Mouse (Mus musculus) thymus, postnatal 25 days (tissue): Measurements from ENCODE around the gene Ss18l2.

Experiments used
- DNase-seq: peaks from one replicate; pipeline ENCODE4 v3.0.0; 2022

Gene Ss18l2

GRCm38 (mm10) chr9:121709898-121710583 is at the start of gene Ss18l2:
Ss18l2 (plus strand) TSS chr9:121710329.
- peak; percentile 96 for DNase-seq

- no peak for DNase-seq
Observed at GRCm38 (mm10) chr9:121663467-121663866, 46.7 kb upstream of the Ss18l2 start.

GRCm38 (mm10) chr9:121664104-121664503 is 46.0 kb upstream of the Ss18l2 start:
- DNase-seq: no peak

- no peak for DNase-seq
Observed at GRCm38 (mm10) chr9:121666957-121667630, 43.0 kb upstream of the Ss18l2 start.

- DNase-seq: no peak
Observed at GRCm38 (mm10) chr9:121667822-121668221, 42.3 kb upstream of the Ss18l2 start.

GRCm38 (mm10) chr9:121669348-121669791 is 40.8 kb upstream of the Ss18l2 start:
- DNase-seq: peak; percentile 80

GRCm38 (mm10) chr9:121671300-121671699 is 38.8 kb upstream of the Ss18l2 start:
- DNase-seq: peak; percentile 54

- no peak for DNase-seq
Observed at GRCm38 (mm10) chr9:121672311-121672710, 37.8 kb upstream of the Ss18l2 start.

- DNase-seq: no peak
Observed at GRCm38 (mm10) chr9:121673716-121674115, 36.4 kb upstream of the Ss18l2 start.

GRCm38 (mm10) chr9:121675011-121675410 is 35.1 kb upstream of the Ss18l2 start:
- DNase-seq: peak; percentile 79

GRCm38 (mm10) chr9:121675556-121675955 is 34.6 kb upstream of the Ss18l2 start:
- DNase-seq: peak; percentile 26

GRCm38 (mm10) chr9:121677069-121677468 is 33.1 kb upstream of the Ss18l2 start:
- peak; percentile 23 for DNase-seq

- DNase-seq: no peak
Observed at GRCm38 (mm10) chr9:121677476-121677875, 32.7 kb upstream of the Ss18l2 start.

GRCm38 (mm10) chr9:121679549-121679948 is 30.6 kb upstream of the Ss18l2 start:
- peak; percentile 62 for DNase-seq

GRCm38 (mm10) chr9:121681191-121681590 is 28.9 kb upstream of the Ss18l2 start:
- no peak for DNase-seq

- DNase-seq: peak; percentile 71
Observed at GRCm38 (mm10) chr9:121682037-121682680, 28.0 kb upstream of the Ss18l2 start.

GRCm38 (mm10) chr9:121684702-121685101 is 25.4 kb upstream of the Ss18l2 start:
- DNase-seq: no peak

GRCm38 (mm10) chr9:121690200-121690651 is 19.9 kb upstream of the Ss18l2 start:
- DNase-seq: no peak

- DNase-seq: no peak
Observed at GRCm38 (mm10) chr9:121690734-121691133, 19.4 kb upstream of the Ss18l2 start.

- no peak for DNase-seq
Observed at GRCm38 (mm10) chr9:121694736-121695135, 15.4 kb upstream of the Ss18l2 start.

GRCm38 (mm10) chr9:121696626-121697025 is 13.5 kb upstream of the Ss18l2 start:
- DNase-seq: no peak

GRCm38 (mm10) chr9:121697150-121698049 is 12.7 kb upstream of the Ss18l2 start:
- peak; percentile 73 for DNase-seq

- DNase-seq: no peak
Observed at GRCm38 (mm10) chr9:121704261-121704645, 5.9 kb upstream of the Ss18l2 start.
